Mouse (Mus musculus) cerebellum, adult 2 months (tissue): ENCODE measurements around the gene Mrpl35.

Experiments
- CTCF ChIP-seq: fragments of 200-500 bp; IDR thresholded peaks from 2 replicates; pipeline ENCODE4 v1.5.1; 2011; ENCODE audit warnings: low read depth, mild to moderate bottlenecking, control low read depth, low read length, moderate library complexity, borderline replicate concordance; ENCODE audit not compliant: insufficient read depth
- POLR2A ChIP-seq: fragments of 200-500 bp; IDR thresholded peaks from 2 replicates; pipeline ENCODE4 v1.6.1; 2011; ENCODE audit warnings: low read length, control low read depth, borderline replicate concordance; ENCODE audit not compliant: insufficient read depth

- no peak for TF ChIP-seq CTCF
- TF ChIP-seq POLR2A = no peak
These were observed at the start of gene Mrpl35 for GRCm38 (mm10) chr6:71826869-71827268.
